Mouse (Mus musculus) MEL-GATA-1-ER (cell line): ENCODE results near the gene Insl6.

Experiments
- DNase-seq: peaks from one replicate; pipeline ENCODE4 v3.0.0-alpha.2; 2012; ENCODE audit warnings: low read depth; ENCODE audit errors: extremely low read depth

Insl6 gene

DNA sequence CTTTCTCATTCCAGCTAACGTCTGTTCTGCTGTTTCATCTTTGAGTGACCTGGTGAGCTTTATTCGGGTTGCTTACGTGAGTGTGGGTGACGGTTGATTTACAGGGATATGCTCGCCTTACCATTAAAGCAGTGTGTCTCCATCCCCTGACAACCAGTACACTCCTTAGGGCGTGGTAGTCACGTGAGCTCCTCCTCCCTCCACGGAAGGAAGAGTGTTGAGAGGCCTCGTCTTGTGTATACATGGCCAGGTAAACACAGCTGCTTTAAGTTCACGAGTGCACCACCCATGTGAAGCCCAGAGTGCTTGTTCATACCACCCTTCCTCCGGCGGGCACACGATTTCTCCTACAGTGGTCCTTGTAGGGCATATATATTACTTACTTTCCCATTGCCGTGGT lies 33.6 kb downstream of the Insl6 start:
- no peak for DNase-seq

DNA sequence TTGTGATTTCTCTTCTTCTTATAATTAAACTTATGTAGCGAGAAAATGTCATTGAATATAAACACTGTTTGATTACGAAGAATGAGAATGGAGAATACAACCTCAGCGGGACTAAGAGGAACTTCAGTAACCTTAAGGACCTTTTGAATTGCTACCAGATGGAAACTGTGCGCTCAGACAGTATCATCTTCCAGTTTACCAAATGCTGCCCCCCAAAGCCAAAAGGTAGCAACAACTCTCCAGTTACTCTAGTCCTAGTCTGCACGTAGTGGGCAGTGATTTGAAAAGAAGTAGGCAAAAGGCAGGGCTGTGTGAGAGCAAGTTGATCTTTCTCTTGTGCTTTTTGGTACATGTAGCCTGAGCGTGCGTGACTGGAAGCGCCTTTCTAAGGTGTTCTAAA lies 37.3 kb downstream of the Insl6 start:
- no peak for DNase-seq

DNA sequence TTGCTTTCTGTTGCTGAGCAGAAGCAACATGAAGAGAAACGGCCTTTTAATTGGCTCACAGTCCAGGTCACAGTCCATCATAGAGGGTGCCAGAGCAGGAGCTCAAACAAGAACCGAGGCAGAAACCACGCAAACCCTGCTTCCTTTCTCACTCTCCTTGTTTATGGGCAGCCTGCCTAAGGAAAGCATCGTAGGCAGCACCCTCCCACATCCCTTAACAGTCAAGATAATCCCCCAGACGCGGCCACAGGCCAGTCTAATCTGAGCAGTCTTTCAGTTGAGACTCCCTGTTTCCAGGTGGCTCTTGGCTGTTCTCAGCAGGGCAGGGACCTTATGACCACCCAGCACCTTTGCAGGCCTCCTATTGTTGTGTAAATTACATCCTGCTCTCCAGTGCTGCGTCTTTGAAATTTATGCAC lies 39.7 kb downstream of the Insl6 start:
- no peak for DNase-seq

DNA sequence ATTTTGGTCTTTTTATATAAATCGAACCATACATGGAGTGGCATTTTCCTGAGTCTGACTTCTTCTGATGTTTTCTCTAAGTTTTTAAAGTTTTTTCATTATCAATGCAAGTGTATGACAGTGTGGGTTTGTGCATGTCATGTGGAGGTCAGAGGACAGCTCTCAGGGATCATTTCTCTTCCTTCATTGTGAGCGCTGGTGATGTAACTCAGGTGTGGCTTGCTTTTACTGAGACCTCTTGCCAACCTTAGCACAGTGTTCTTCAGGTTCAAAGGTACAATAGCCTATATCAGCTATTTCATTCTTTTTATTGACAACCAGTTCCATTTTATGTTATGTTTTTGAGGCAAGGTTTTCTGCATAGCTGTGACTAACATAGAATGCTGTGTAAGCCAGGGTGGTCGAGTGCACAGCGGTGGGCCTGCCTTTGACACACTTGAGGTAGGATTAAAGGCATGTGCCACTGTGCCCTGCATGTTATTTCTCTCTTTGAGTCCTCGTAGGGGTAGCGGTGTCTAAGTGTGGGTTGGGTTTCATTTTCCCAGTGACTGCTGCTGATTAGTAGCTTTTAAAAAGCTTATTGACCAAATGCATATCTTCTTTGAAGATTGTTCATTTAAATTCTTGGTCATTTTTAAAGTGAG lies 46.1 kb downstream of the Insl6 start:
- no peak for DNase-seq

DNA sequence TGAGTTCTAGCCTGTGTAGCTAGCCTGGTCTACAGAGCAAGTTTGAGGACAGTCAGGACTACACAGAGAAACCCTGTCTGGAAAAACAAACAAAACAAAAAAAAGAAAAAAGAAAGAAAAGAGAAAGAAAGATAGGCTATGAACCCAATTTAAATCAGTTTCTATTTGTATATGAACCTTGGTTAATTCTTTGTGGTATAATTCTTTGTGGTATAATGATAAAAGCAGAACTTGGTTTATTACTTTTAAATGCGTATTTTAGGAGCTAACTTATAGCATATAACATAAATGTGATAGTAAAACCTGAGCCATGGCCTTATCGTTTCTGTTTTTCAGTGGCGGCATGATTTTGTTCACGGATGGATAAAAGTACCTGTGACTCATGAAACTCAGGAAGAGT lies 48.7 kb downstream of the Insl6 start:
- DNase-seq: no peak

GRCm38 (mm10) chr19:29272011-29272809 lies 52.9 kb downstream of the Insl6 start:
- DNase-seq: no peak
